In the genomic region with DNA sequence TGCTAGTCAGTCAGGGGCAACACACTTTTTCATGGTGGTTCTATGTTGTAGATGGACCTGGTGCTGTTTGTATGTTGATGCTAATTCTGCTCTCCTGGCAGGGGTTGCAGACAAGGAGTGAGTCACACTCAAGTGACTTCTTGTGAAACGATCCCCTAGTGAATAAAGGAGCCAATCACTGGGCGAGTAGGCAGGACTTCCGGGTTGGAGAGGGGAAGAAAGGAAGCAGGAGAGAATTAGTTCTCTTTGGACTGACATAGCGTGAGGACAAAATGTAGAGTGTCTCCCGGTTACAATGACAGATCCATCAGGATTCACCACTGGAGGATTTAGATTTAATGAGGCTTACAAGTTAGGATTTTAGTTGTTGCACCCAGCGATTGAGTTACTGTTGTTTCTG, we compare ENCODE assay signal across 12 mouse cellular contexts. TPM values are rescaled to one million over a fixed set of nuclear protein-coding genes. Genes with fewer than 3 reads are reported as not detected.
DNase-seq lines count a peak whose midpoint lies in the region; ATAC-seq and TF ChIP-seq lines count a peak whose summit lies in the region.
"Had no signal": no experiment of that assay in that cellular context is flagged by ENCODE, and none has a peak within 500 bp of the region (broad histone marks: within the 10 kb centered on the region; RNA-seq: fewer than 3 reads in every experiment).

No protein-coding gene starts in this region.

- no peaks in the 10 kb centered on the region; the same call in 1 of the 2 replicates for H3K36me3 ChIP-seq in thymus, adult 2 months (ENCODE audit: control insufficient read depth, insufficient read depth, low read length)

- H3K27ac ChIP-seq in thymus, adult 2 months (ENCODE audit: control insufficient read depth, insufficient read depth, low read length), result no peak overlapping the region
- H3K27ac ChIP-seq: limb, embryonic 10.5 days had no signal

- peak; percentile 83 for DNase-seq in 416B (ENCODE audit: low read depth)
- DNase-seq in Muller cell, postnatal 12 days (ENCODE audit: inconsistent ontology term), result peak; percentile 13
- peak; percentile 98 for DNase-seq in heart, adult 11 months
- peak; percentile 16 for DNase-seq in induced T-regulatory cell, adult 2 months (ENCODE audit: low read depth)
- DNase-seq in thymus, adult 2 months, result no peak
- no peak for DNase-seq in ovary, postnatal 14 days (ENCODE audit: low spot score)
- DNase-seq: cerebellum, postnatal 10 days; right cerebral cortex, postnatal 25 days; thymus, postnatal 36 days had no signal

- peaks cover 4% of the 10 kb centered on the region; the same call in 1 of the 2 replicates for H3K4me1 ChIP-seq in thymus, adult 2 months (replicated peaks; ENCODE audit: control insufficient read depth, insufficient read depth, low read length)
- H3K4me1 ChIP-seq: limb, embryonic 10.5 days had no signal

- no peak overlapping the region for H3K4me3 ChIP-seq in thymus, adult 2 months (ENCODE audit: control insufficient read depth, insufficient read depth, low read length)
- H3K4me3 ChIP-seq: limb, embryonic 10.5 days had no signal

- WGBS in thymus, adult 2 months, result 85% methylated on average over 6 of the region's 6 CpGs

- TF ChIP-seq POLR2A in thymus, adult 2 months (IDR thresholded peaks at IDR 0.05; ENCODE audit: control insufficient read depth, extremely low read depth, insufficient read depth, low read length, poor library complexity), result no peak

- no peak for ATAC-seq in frontal cortex, adult (ENCODE audit: low TSS enrichment)
- ATAC-seq: midbrain, embryonic 16.5 days had no signal

- no peaks in the 10 kb centered on the region for H3K27me3 ChIP-seq in thymus, adult 2 months (ENCODE audit: control insufficient read depth, insufficient read depth, low read length)

- TF ChIP-seq CTCF in thymus, adult 2 months (IDR thresholded peaks at IDR 0.05; ENCODE audit: borderline replicate concordance, control insufficient read depth, extremely low read depth, insufficient read depth, low read length, poor library complexity), result no peak

RNA-seq across cellular contexts. Expression of a gene that starts 37.7 kb away (rescaled TPM):
- 17.7 and 18.5 TPM in 2 replicates for polyA plus RNA-seq in thymus, adult 2 months (2012; rRNA removed)

RNA-seq across cellular contexts. Expression of a gene that starts 37.9 kb away (rescaled TPM):
- polyA plus RNA-seq in thymus, adult 2 months (2012; rRNA removed), result 82.5 and 90.7 TPM in 2 replicates

RNA-seq across cellular contexts. Expression of a gene that starts 56.2 kb away (rescaled TPM):
- 133 and 156 TPM in 2 replicates for polyA plus RNA-seq in thymus, adult 2 months (2012; rRNA removed)

Comparison
In these comparisons a context has a peak if more than half of its experiments do, and no peak if none do; other contexts are left out.
1. DNase-seq: peak in 416B (single experiment), Muller cell, postnatal 12 days (single experiment), heart, adult 11 months (single experiment) and induced T-regulatory cell, adult 2 months (single experiment); none in thymus, adult 2 months (single experiment) and ovary, postnatal 14 days (single experiment).